Mouse (Mus musculus) C2C12 (cell line): ENCODE measurements at regions not wholly inside any gene's neighbourhood (a gene's known extent, or its start where the extent isn't known, plus 50 kb on each side); places are given as distances from the start of the nearest gene placed in this dataset.

Source experiments
- H3K27me3 ChIP-seq: one replicate; pipeline ENCODE4 v1.6.1; 2011; ENCODE audit not compliant: control insufficient read depth, insufficient read depth, insufficient read length
- H3K36me3 ChIP-seq: one replicate; pipeline ENCODE4 v1.6.1; 2011; ENCODE audit not compliant: control insufficient read depth, insufficient read depth
- H3K4me3 ChIP-seq: one replicate; pipeline ENCODE4 v1.5.1; 2011; ENCODE audit warnings: mild to moderate bottlenecking, control low read depth; ENCODE audit not compliant: poor library complexity, insufficient read depth, severe bottlenecking
- H3K79me2 ChIP-seq: one replicate; pipeline ENCODE4 v1.6.1; 2011; ENCODE audit not compliant: control insufficient read depth, insufficient read depth
- H3K79me3 ChIP-seq: one replicate; pipeline ENCODE4 v1.6.1; 2011; ENCODE audit warnings: low read depth, control low read depth
- H3ac ChIP-seq: one replicate; pipeline ENCODE3; 2011; ENCODE audit warnings: low read depth; ENCODE audit not compliant: control insufficient read depth, insufficient read length
- CEBPB ChIP-seq: IDR thresholded peaks from one replicate; pipeline ENCODE4 v1.6.1; 2011; ENCODE audit warnings: low read depth, mild to moderate bottlenecking, control low read depth, moderate library complexity
- CTCF ChIP-seq: IDR thresholded peaks from one replicate; pipeline ENCODE4 v1.5.1; 2011; ENCODE audit not compliant: control insufficient read depth, insufficient read depth, insufficient read length
- FOSL1 ChIP-seq: IDR thresholded peaks from one replicate; pipeline ENCODE4 v1.8.0; 2011; ENCODE audit warnings: mild to moderate bottlenecking, low read length; ENCODE audit not compliant: poor library complexity, insufficient read depth, severe bottlenecking
- MAX ChIP-seq: IDR thresholded peaks from one replicate; pipeline ENCODE4 v1.6.1; 2011; ENCODE audit warnings: mild to moderate bottlenecking, control low read depth
- MYOD1 ChIP-seq: IDR thresholded peaks from one replicate; pipeline ENCODE4 v1.6.1; 2011; ENCODE audit warnings: low read depth; ENCODE audit not compliant: control insufficient read depth, insufficient read length
- MYOG ChIP-seq: IDR thresholded peaks from one replicate; pipeline ENCODE4 v1.6.1; 2011; ENCODE audit not compliant: control insufficient read depth, insufficient read length; ENCODE audit errors: extremely low read depth
- USF1 ChIP-seq: IDR thresholded peaks from one replicate; pipeline ENCODE4 v1.6.1; 2011; ENCODE audit warnings: low read depth, mild to moderate bottlenecking, control low read depth, moderate library complexity

DNA sequence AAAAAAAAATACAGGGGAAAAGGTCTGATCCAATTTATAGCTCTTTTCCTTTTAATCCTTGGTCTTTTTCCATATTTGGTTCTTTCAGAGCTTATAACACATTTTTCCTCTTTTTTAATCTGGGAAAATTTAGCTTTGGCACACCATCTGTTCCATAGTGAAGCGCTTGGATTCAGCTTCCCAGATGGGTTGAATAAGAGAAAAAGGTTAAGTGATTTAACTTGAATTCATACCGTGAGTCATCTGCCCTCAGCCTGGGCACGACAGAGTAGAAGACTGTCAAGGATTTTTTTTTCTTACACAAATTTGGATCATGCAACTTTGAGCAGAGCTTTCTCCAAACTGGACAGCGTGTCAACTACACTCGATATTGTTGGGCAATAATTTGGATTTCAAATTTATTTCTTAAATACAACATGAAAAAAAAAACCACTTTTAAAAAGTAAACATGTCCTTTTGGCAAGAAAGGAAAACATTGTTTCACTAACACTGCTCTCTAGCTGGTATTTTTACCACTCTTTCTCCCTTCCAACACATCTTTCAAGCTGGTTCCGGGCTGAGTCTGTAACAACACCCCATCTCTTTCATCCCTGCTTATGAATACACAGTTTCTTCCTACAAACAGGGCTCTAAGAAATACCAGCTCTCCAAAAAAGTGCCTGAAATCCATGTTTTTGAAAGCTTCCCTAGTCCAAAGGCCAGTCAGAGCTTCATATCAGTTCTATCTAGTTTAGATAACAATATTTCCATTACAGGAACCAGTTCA is 177.8 kb downstream of the Spry2 start:
- H3K4me3 ChIP-seq = no peak overlapping the region
- no peaks in the 10 kb centered on the region for H3K36me3 ChIP-seq
- H3K27me3 ChIP-seq = no peaks in the 10 kb centered on the region
- no peak overlapping the region for H3ac ChIP-seq
- no peaks in the 10 kb centered on the region for H3K79me2 ChIP-seq
- TF ChIP-seq FOSL1 = no peak
- no peak for TF ChIP-seq USF1
- TF ChIP-seq CEBPB = no peak
- no peak for TF ChIP-seq MAX
- no peaks in the 10 kb centered on the region for H3K79me3 ChIP-seq

DNA sequence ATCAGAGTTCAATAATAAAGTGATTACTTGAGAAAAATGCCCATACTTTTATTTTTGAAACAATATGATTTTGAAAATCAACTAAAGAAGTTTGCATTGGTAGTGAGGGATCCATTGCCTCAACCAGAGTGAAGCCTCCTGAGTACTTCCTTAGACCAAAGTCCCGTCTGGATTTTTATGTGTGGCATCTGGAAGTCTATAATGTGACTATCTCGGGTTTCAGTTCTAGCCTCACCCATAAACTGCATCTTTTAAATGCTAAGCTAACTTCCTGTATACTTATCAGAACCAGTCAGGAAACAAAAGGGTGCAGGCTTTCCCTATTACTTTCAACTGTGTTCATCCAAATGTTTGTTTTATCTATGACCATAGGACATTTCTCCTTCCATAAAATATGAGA is 178.8 kb downstream of the Spry2 start:
- no peaks in the 10 kb centered on the region for H3K79me2 ChIP-seq
- no peaks in the 10 kb centered on the region for H3K36me3 ChIP-seq
- no peaks in the 10 kb centered on the region for H3K79me3 ChIP-seq
- no peak overlapping the region for H3ac ChIP-seq
- TF ChIP-seq CEBPB = no peak
- TF ChIP-seq MAX = no peak
- no peak for TF ChIP-seq USF1
- TF ChIP-seq MYOG = no peak
- no peak for TF ChIP-seq MYOD1
- TF ChIP-seq CTCF = no peak
- TF ChIP-seq FOSL1 = no peak
- H3K4me3 ChIP-seq = no peak overlapping the region
- H3K27me3 ChIP-seq = no peaks in the 10 kb centered on the region

DNA sequence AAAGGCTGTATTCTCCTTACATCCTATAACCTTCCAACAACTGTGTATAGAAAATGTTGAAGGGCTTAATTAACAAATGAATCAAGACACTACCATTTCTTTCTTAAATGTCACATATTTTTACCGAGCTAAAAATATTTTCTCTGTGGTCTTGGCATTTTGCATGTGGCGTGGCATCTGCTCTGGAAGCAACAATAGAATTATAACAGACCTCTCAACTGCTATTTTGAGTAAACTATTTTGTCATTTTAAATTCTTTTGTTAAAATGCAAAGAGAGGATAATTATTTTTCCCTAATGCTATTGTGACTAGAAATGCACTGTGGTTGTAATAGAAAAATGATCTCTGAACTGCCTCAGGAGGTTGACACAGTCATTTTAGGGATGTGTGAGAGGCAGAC is 187.9 kb downstream of the Spry2 start:
- no peaks in the 10 kb centered on the region for H3K27me3 ChIP-seq
- no peaks in the 10 kb centered on the region for H3K36me3 ChIP-seq
- no peak overlapping the region for H3K4me3 ChIP-seq
- no peaks in the 10 kb centered on the region for H3K79me2 ChIP-seq
- no peak overlapping the region for H3ac ChIP-seq
- TF ChIP-seq MAX (no peak), MYOG (no peak), CEBPB (no peak), MYOD1 (no peak), FOSL1 (no peak), USF1 (no peak), CTCF (no peak)
- H3K79me3 ChIP-seq = no peaks in the 10 kb centered on the region

DNA sequence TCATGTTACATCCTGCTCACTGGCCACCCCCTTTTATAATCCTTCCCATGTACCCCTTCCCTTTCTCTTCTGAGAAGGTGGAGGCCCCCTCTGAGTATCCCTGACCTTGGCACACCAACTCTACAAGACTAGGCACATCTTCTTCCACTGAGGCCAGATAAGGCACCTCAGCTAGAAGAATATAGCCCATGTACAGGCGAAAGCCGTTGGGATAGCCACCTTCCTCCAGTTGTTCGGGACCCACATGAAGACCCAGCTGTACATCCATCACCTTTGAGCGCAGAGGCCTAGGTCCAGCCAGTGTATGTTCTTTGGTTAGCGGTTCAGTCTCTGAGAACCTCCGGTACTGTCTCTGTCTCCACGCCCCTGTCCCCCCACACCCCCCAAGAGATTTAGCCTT is 189.9 kb downstream of the Spry2 start:
- Histone ChIP-seq H3K27me3 (no peaks in the 10 kb centered on the region), H3K79me3 (no peaks in the 10 kb centered on the region), H3K36me3 (no peaks in the 10 kb centered on the region), H3K79me2 (no peaks in the 10 kb centered on the region), H3ac (no peak overlapping the region), H3K4me3 (no peak overlapping the region)
- TF ChIP-seq CTCF (no peak), MYOG (no peak), MYOD1 (no peak), USF1 (no peak), MAX (no peak), CEBPB (no peak), FOSL1 (no peak)

DNA sequence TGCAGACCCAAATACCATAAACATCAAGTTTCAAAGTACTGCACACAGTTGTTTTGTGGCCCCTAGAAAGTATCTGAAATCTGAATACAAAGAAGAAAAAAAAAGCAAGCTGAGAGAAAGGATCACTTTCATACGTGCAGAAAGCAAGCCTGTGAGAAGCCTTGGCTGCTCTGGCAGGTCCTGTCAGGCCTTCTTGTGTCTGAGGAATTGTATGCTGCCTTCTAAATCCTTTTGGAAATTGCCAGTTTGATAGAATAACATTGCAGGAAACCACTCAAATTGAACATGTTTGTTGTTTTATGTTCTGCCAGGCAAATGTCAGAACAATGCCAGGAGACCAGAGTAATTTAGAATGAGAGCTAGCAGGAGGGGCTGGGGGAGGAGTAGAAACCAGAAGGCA is 198.0 kb downstream of the Spry2 start:
- TF ChIP-seq FOSL1 (no peak), MYOG (no peak), USF1 (no peak), MYOD1 (no peak), CEBPB (no peak), CTCF (no peak), MAX (no peak)
- no peak overlapping the region for H3ac ChIP-seq

DNA sequence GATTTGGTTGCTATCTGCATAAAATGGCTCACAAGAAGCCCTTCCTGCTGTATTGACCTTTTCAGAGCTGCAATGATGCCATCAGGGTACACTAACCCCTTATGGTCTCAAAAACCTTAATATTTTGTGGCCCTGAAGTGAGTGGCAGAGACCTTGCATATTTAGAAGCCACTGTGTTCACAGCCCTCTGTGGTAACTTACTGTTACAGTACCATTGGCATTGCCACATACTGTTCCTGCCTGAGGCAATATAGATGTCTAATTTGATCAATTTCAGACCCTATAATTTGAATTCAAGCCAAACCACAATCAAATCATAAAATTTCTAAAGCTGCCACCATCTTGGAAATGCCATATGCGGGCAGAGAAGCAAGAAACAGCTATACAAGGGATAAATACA is 198.5 kb downstream of the Spry2 start:
- H3K4me3 ChIP-seq = no peak overlapping the region
- H3K79me3 ChIP-seq = no peaks in the 10 kb centered on the region
- no peak overlapping the region for H3ac ChIP-seq
- no peaks in the 10 kb centered on the region for H3K36me3 ChIP-seq
- no peaks in the 10 kb centered on the region for H3K79me2 ChIP-seq
- no peaks in the 10 kb centered on the region for H3K27me3 ChIP-seq
- no peak for TF ChIP-seq FOSL1
- TF ChIP-seq MAX = no peak
- TF ChIP-seq CEBPB = no peak
- TF ChIP-seq MYOD1 = no peak
- no peak for TF ChIP-seq MYOG
- no peak for TF ChIP-seq USF1
- TF ChIP-seq CTCF = no peak

More for the DNA sequence above, 198.0 kb downstream of the Spry2 start:
- Histone ChIP-seq H3K27me3 (no peaks in the 10 kb centered on the region), H3K4me3 (no peak overlapping the region), H3K79me2 (no peaks in the 10 kb centered on the region), H3K79me3 (no peaks in the 10 kb centered on the region), H3K36me3 (no peaks in the 10 kb centered on the region)
